Mouse (Mus musculus) lung, postnatal 14 days (tissue): ENCODE measurements around the gene Cnbd2.
A peak's percentile ranks its signal among the peaks of the same experiment; 100 is the strongest.

Experiments used
- DNase-seq: peaks from one replicate; pipeline ENCODE4 v3.0.0; 2021

The Cnbd2 gene

DNA sequence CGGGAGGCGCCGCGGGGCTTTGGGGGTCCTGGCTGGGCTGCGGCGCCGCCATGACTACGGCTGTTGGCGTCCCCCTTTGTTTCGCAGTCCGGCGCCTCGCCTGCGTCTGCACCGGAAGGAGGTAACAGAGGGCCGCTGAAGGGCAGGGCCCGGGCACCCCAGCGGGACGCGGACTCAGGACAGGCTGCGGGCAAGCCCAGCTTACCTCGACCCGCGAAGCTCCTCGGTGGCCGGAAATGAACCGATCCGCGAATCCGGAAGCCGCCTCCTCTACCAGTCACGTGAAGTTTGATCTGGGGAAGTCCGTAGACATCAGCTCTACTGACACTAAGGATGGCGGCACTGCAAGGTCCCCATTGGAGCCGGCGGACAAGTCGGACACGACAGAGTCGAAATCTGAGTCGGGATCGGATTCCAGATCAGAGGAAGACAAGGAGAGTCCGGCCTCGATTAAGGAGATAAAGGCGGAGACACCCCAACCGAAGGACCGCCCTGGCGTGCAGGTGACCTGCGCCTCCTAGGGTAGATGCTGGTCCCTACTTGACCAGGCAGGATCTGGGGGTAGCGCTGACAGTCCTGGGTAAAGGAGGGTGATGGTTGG lies at the start of gene Cnbd2, which contains the start of gene Scand1:
Gene Cnbd2, plus strand, starts transcription at position 3 of the 601 bp plus-strand sequence.
Gene Scand1, minus strand, starts transcription at position 408 of the 601 bp plus-strand sequence.
- peak; percentile 85 for DNase-seq

DNA sequence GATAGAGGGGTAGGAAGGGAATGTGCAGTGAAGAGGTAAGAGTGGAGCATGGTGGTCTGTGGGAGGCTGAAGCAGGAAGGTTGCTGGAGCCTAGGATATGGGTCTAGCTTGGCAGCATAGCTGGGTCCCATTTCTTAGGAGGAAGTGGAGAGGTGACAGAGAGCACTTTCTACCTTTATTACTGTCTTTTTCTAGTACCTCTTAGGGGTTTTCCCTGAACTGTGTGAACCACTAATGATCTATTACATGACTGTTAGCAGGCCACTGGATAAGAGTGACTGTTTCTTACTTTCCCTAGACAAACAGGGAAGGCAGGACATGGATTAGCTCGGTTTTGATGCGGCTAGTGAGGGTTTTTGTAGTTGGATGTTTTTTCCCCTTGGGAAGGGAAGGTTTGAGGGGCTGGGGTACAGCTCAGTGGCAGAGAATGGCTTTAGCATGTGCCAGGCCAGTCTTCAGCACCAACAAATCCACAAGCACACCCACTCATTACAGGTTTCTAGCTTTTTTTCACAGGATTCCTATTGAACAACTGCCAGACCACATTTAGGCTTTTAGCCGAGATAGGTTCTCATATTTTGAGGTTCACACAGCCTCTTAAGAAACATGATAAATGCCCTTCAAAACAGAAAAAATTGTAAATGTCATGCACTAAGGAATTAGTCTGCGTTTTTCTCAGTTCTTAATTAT lies 48.8 kb upstream of the Cnbd2 start:
- no peak for DNase-seq

DNA sequence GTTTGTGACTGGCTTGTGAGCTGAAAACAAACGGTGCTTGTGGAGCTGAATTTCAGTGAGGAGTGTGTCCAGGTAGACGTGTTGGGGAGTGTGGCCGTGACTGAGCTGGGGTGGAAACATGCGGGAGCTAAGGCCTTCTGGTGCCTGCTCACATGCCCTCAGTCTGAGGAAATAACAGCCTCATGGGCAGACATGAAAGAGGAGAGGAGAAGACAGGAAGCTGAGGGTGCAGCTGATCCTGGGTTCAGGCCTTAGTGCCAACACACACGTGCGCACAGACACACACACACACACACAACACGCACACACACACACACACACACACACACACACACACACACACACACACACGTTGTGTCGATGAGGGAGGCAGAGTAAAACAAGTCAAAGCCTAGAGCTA lies 44.5 kb upstream of the Cnbd2 start:
- no peak for DNase-seq

DNA sequence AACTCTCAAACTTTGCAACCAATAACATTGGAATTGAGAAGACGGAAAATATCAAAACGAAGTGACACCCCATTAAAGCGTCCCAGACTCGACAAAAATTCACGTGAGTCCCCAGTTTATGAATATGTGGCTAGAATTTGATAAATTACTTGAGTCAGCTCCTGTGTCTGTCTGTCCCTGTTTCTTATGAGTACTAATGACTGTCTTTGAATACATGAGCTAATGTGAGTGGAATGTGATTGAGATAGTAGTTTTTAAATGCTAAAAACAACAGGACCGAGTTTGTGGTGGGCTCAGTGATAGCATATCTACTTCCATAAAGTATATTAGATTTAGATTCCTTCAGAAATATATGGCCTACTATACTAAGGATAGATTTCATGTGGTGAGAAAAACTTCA lies 39.5 kb upstream of the Cnbd2 start:
- DNase-seq = no peak

- peak; percentile 87 for DNase-seq
Observed at GRCm38 (mm10) chr2:156278226-156279017, 33.7 kb upstream of the Cnbd2 start.

GRCm38 (mm10) chr2:156281227-156281626 lies 30.9 kb upstream of the Cnbd2 start:
- no peak for DNase-seq

DNA sequence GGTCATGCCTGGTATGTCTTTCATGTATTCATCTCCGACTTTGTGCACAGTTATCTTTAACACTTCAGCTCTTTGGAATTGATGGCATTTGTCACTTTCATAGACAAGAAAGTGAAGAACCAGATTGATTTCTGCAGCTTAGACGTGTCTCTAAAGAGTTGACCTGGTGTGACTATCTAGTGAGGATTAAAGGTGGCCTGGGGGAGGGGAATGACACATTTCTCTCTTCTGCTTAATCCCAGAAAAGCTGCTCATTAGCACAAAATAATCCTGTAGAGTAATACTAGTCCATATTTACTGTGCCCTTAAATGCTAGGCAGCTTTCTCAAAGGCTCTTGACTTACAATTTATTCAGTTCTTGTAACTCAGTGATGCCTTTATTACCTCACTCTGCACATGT lies 26.9 kb upstream of the Cnbd2 start:
- no peak for DNase-seq

DNA sequence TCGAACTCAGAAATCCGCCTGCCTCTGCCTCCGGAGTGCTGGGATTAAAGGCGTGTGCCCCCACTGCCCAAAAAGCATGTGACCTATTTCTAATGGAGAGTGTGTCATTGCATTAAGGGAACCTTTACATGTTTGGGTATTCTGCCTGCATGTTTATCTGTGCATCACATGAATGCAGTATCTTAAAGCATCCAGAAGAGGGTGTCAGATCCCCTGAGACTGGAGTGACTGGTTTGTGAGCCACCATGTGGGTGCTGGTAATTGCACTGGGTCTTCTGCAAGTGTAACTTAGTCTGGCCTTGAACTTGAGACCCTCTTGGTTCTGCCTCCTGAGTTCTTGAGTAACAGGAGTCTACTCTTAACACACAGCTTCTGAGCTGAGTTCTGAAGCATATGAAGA lies 25.4 kb upstream of the Cnbd2 start:
- DNase-seq = no peak

DNA sequence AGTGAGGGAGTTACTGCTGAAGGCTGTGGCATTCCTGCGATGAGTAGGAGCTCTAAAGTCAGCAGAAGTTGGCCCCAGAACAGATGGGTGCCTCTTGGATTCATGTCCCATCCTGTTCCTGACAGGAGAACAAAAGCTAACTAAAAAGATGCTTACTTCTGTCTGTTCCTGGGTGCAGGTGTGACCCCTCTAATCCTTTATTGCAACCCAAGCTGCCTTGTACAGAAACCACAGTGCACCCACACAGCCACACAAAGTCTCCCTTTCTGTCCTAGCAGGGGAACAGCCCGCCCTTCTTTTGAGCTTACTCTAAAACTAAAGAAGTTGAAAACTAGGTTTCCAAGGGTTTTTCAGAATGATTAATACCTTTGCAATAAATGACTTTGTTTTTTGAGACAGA lies 23.9 kb upstream of the Cnbd2 start:
- DNase-seq = no peak

DNA sequence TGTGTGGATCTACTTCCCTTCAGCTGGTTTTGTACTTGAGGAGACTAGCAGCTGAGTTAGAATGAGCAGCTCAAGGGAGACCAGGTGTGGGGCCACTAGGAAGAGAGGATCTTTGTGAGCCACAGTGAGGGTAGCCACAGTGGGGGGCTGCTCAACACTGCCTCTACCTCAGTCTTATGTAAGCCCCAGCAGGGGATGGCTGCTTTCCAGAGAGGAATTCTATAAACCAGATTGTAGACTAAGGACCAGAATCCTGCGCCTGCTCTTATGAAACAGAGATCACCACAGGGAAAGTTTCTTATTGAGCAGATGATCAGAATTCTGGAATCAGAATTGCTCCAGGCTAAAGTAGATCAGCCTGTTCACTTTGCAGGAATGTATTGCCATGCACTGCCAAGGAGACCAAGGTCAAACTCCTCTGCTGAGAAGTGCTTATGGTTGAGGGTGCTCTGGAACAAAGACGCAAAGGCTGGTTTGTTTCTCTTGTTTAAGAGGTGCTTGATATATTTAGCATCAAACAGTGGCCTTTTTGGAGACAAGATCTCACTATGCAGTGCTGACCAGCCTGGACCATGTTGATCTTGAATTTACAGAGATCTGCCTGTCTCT lies 22.4 kb upstream of the Cnbd2 start:
- no peak for DNase-seq

DNA sequence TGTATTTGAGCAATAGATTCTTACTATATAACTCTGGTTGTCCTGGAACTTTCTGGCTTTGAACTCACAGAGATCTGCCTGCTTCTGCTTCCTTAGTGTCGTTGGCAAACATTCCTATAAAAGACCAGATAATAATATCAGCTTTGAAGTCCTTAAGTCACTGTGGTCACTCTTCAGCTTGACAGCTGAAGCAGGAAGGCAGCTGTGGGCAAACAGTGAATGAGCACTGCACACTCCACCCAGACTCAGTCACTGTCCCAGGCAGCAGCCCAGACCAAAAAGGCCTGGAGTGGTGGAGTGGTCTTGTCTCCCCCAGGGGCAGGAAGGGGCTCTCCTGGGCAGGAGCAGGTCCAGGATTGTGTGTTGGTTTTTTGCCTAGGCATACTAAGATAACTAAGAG lies 20.1 kb upstream of the Cnbd2 start:
- DNase-seq = no peak

GRCm38 (mm10) chr2:156295601-156296063 lies 16.5 kb upstream of the Cnbd2 start:
- DNase-seq = no peak

DNA sequence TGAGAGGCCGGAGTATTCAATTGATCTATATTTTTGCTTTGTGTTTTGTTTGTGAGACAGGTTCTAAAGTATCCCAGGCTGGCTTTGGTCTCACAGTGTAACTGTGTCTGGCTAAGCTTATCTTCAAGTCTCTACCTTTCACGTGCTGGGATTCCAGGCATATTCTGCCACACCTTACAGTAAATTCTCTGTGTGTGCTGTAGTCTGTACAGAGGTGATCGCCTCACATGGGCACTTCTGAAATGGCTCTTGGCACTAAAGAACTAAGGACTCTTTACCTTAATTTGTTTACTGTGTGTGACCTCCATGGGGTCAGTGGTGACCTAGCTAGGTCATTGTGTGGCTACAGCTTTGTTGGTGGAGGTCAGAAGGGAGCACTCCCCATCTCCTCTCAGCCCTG lies 15.9 kb upstream of the Cnbd2 start:
- no peak for DNase-seq

- peak; percentile 42 for DNase-seq
Observed at GRCm38 (mm10) chr2:156297653-156298052, 14.4 kb upstream of the Cnbd2 start.

DNA sequence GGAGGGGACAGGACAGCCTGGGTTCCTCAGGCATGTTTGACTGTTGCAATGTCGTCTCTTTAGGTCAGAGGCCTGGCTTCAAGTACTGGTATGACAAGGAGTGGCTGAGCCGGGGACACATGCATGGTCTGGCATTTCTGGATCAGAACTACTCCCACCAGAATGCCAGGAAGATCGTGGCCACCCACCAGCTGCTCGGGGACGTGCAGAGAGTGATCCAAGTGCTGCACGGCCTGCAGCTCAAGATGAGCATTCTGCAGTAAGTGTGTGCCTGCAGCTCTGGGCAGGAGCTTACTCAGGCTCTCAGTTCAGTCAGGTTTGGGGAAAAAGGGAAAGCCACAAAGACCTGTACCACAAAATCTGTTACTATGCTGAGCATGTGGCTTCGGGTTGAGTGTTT lies 13.6 kb upstream of the Cnbd2 start:
- DNase-seq = no peak

GRCm38 (mm10) chr2:156302063-156302462 lies 10.0 kb upstream of the Cnbd2 start:
- DNase-seq = no peak

GRCm38 (mm10) chr2:156304351-156304750 lies 7.7 kb upstream of the Cnbd2 start:
- DNase-seq = no peak

DNA sequence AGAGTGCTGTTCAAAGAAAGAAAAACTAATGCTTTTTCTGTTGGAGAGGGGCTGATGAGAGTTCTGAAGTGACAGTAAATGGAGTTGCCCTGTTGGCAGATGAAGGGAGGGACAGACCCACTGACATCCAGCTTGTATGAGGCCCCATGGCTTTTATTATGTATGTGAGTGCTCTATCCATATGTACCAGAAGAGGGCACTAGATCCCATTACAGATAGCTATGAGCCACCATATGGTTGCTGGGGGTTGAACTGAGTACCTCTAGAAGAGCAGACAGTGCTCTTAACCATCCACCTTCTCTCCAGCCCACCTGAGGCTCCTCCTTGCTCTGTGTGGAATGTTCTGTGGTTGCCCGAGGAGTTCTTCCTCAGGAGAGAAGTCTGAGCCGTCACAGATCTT lies 6.3 kb upstream of the Cnbd2 start:
- no peak for DNase-seq

DNA sequence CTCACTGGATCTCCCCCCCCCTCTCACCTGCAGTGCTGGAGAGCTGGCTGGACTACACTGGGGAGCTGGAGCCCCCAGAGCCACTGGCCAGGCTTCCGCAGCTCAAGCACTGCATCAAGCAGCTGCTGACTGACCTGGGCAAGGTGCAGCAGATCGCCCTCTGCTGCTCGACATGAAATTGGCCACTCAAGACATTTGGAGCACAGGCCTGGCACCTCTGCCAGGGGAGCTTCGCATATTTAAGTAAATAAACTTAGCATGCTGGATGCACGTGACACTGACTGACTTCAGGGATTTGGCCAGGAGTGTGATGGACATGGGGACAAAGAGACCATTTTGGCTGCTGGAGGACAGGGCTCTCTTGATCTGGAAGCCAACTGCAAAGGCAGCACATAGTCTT lies 4.8 kb upstream of the Cnbd2 start:
- DNase-seq = peak; percentile 17

DNA sequence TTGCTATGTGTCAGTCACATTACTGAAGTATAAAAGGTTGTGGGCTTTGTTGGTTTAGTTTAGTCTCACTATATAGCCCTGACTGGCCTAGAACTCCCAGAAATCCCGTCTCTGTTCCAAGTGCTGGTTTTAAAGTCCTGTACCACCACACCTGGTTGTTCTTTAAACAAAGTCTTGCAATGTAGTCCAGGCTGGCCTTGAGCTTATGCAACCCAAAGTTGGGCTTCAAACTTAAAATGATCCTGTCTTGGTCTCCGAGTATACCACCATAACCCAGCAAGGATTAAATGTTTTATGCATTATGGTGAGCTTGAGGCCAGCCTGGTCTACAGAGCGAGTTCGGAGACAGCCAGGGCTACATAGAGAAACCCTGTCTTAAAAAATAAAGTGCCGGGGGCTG lies 2.2 kb upstream of the Cnbd2 start:
- no peak for DNase-seq

DNA sequence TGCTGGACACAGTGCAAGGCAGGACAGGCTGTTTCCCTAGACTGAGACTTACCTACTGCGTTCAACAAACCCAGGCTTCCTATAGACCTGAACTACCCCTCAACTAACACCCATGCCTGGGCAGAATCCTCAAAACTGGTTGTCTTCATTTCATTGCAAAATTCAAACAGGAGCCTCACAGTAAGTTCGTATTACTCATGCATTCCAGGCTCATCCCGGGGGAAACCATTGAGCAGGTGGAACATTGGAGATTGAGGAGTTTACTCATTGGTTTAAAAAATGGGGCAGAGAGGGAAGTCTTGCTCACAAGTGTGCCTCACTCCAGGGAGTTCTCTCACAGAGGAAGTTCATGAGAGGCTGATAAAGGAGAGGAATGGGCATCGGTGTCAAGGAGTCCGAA lies 1.6 kb upstream of the Cnbd2 start:
- no peak for DNase-seq

- no peak for DNase-seq
Observed at GRCm38 (mm10) chr2:156310945-156311344, 1.2 kb upstream of the Cnbd2 start.

DNA sequence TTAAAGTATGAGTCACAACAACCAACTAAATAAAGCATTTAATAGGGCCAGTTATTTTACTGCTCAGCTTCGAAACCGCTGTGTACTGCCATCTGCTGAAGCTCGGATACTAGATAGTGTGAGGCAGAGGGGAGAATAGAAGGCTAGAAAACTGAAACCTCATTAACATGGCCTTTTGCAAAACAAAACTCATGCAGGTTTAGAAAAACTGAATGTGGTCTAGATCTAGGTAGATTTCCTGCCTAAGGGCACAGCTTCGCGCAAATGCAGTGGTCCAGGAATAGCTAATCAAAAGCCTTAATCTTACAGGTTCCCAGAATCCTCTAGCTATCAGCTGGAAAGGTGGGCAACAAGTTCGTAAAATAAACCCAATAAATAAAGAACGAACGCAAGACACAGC lies 658 bp upstream of the Cnbd2 start:
- no peak for DNase-seq
